Mouse (Mus musculus) left cerebral cortex, adult 8-10 months (tissue): Measurements from ENCODE around the gene Ezh1. TPM values are rescaled to one million over a fixed set of nuclear protein-coding genes. Genes with fewer than 3 reads are reported as not detected.
"Not testable (repeated sequence)": the region's sequence is repeated elsewhere in the genome, so short reads cannot be mapped to it uniquely, and the experiment has no call there.

Experiments
- DNase-seq, 2 experiments: peaks; one replicate each; pipeline ENCODE4 v3.0.0; 2022; ENCODE audit warnings: low spot score in 2 of 2
- total RNA-seq, 4 experiments: library from RNA; stranded (reverse); gene quantifications; 2 replicates each; pipeline ENCODE4 v1.2.4; 2022

Gene Ezh1
- total RNA-seq, 4 experiments from 2014 or later, result 62.4 to 63.9 (median 63.7) TPM

GRCm38 (mm10) chr11:101169301-101170107 is 56.8 kb downstream of the Ezh1 start:
- no peak for DNase-seq

DNA sequence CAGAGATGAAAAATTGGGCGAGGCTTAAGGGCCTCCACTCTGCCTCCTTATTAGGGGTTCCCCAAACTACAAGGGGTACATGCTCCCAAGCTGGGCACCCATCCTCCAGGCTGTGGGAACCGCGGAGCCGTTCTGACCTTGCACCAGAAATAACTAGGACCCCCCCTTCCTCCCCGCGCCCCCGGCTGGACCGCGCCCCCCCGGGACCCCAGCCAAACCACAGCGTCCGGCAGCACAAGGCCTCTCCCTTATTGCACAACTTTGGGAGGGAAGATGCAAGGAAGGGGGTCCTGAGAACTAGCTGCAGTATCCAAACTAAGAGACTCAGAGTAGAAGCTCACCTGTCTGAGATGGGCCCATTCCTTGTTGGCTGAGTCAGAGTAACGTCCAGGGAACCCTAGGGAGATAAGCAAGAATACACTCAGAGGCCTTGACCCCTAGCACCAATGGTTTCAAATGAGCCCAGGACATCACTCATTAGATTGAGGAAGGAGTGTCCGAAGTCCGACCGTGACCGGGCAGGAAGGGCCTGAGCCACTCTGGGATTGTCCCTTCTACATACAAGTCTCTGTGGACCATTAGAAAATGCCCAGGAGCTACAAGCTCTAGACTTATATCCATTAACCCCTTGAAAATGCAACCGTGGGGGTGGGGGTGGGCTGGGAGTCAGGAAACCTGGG is 57.8 kb downstream of the Ezh1 start:
- no peak for DNase-seq

- DNase-seq, result peak in 1 of 2 experiments; percentile 9
These were observed 58.3 kb downstream of the Ezh1 start for GRCm38 (mm10) chr11:101167963-101168300.

GRCm38 (mm10) chr11:101167211-101167962 is 58.9 kb downstream of the Ezh1 start:
- DNase-seq, result peak in 1 of 2 experiments; percentile 10

GRCm38 (mm10) chr11:101166357-101166756 is 59.9 kb downstream of the Ezh1 start:
- peak in 1 of 2 experiments; percentile 6 for DNase-seq

- no peak for DNase-seq
These were observed 61.3 kb downstream of the Ezh1 start for GRCm38 (mm10) chr11:101164677-101165580.

DNA sequence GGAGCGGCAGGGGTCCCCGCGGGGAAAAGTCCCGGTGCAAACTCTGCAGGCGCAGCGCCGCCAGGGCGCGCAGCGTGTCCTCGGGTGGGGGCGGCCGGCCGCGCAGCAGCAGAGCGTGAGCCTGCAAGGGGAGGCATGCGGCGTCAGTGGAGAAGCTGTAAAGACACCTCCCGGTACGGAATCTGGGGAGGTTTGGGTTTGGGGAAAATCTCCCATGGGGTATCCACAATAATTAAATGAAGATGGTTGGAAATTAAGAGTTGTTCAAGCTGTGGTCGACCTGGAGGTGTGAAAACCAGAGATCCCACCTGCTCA is 62.0 kb downstream of the Ezh1 start:
- DNase-seq, result no peak

DNA sequence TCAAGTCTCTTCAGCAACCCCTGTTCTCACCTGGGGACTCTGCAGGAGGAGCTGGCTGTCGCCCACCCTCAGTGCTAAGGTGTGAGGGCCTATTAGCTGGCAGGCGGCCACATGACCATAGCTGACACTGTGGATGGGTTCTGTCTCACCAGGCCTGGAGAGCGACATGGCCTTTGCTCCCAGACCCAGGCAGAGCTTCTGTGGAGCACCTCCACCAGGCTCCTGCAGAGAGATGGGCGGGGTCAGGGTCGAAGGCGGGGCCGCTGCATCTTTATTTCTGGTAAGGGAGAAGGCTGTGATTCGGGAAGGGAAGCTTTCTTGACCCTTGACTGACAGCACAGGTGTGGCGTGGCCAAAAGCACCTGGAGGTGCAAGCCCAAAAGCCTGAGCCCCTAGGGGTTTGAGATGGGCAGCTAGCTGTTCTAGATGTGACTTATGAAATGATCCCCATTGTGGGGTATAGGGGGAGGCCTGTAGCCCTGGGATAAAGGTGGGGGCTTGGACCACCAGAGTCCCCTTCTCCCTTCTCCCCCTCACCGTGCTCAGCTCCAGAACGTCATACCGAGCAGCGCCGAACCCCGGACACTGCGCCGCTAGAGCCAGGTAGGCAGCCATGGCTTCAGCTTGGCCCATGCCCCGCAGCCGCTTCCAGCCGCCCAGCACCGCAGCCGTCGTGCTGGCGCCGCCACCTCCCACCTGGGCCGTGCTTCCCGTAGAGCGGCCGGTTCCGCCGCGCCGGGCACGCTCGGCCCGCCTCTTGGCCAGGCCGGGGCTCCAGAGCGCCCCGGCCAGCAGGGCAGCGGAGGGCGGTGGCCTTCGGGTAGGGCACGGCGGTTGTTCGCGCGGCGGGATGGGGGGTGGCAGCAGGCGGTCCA is 62.5 kb downstream of the Ezh1 start:
- peak in 1 of 2 experiments; percentile 6 for DNase-seq

DNA sequence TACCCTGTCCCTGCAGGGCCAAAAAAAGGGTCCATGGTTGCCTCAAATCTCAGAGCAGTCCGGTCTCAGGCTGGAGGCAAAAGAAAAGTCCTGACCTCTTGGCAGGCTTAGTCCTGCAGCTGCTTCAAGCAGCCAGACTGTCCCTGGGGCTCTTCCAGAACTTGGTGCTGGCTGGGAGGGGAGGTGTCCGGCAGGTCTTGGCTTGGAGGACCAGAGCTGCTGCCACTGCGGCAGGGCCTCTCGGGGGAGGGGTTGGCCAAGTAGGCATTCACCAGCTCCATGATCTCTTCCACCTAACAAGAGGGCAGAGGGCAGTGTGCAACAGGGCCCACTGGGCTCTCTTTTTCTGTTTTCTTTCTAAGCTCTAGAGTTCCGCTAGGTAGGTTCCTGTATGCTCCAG is 63.5 kb downstream of the Ezh1 start:
- DNase-seq, result no peak

GRCm38 (mm10) chr11:101162301-101162700 is 64.0 kb downstream of the Ezh1 start:
- DNase-seq, result no peak

DNA sequence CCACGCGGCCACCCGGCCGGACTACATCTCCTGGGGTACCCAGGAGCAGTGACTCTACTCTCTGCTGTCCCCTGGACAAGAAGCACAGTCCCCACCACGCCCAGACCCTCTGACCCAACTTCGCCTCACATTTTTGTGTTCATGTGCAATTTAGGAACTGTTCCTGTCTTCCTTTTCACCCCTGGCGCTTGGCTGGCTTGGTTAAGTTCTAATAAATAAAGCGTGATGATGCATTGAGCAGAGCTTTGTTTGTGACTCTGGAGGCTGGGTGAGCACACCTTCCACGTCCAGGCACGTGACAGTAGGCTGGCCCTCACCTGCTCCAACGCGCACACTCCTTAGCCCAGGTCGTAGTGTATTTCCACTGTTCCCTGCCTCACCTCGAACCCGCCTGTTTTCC is 64.7 kb downstream of the Ezh1 start:
- no peak for DNase-seq

- not testable (repeated sequence) for DNase-seq
These were observed 65.2 kb downstream of the Ezh1 start for GRCm38 (mm10) chr11:101160981-101161505.

GRCm38 (mm10) chr11:101160151-101160550 is 66.1 kb downstream of the Ezh1 start:
- not testable (repeated sequence) for DNase-seq

DNA sequence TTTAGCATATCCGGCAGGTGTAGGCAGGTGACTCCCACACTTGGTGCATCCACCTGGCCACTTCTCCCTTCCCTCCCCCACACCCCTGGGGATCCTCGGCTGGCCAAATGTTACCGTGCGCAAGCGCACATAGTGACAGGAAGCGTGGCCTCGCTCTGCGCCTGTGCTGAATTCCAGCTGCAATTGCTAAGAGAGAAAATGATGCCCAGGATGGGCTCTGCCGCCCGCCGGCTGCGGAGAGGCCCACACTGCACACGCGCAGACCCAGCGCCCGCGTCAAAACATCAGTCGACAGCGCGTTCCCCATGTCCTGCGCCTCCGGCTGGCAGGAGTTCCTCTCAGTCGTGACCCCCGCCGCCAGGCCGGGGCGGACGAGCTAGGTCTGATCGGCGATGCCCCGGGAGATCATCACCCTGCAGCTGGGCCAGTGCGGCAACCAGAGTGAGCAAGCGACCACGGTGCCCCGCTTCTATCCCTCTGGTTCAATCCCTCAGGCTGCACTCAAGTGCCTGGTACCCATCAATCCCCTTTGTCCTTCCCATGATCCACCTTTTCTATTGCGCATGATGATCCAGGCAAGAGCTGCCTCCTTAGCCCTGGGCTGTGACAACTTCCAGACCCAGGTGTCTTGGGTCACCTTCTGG is 70.4 kb downstream of the Ezh1 start, which contains the start of gene Tubg2:
Gene Tubg2, plus strand, starts transcription at position 180 of the 644 bp plus-strand sequence.
- peak; percentile 58 to 83 for DNase-seq

DNA sequence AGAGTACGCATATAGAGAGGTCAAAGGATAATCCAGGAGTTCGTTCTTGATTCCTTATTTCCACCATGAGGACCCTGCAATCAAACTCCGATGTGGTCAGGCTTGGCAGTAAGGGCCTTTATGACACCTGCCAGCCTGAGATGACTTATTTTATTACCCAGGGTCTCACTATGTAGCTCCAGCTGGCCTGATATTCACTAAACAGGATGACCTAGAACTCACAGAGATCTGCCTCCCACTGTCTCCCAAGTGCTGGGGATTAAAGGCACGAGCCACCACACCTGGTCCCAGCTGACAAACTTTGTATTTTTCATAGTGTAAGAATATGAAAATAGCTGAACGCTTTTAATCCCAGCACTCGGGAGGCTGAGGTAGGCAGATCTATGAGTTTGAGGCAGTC is 71.1 kb downstream of the Ezh1 start:
- DNase-seq, result no peak

DNA sequence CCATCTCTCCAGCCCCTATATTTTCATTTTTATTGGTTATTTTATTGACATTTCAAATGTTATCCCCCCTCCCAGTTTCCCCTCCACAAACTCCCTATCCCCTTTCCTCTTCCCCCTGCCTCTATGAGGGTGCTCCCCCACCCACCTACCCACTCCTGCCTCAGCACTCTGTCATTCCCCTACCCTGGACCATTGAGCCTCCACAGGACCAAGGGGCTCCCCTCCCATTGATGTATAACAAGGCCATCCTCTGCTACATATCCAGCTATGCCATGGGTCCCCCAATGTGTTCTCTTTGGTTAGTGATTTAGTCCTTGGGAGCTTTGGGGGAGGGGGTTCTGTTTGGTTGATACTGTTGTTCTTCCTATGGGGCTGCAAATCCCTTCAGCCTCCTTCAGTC is 71.6 kb downstream of the Ezh1 start:
- DNase-seq, result no peak

GRCm38 (mm10) chr11:101152825-101153224 is 73.4 kb downstream of the Ezh1 start:
- no peak for DNase-seq

DNA sequence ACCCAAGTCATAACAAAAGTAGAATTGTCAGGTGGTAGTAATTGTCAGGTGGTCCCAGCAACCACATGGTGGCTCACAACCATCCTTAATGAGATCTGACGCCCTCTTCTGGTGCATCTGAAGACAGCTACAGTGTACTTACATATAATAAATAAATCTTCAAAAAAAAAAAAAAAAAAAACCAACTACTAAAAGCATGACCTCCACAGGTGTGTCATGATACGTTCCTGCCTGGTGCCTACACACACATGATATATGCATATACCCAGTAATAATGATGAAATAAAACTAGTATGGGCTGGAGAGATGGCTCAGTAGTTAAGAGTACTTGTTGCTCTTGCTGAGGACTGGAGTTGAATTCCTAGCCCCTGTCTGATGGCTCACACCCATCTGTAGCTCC is 75.2 kb downstream of the Ezh1 start:
- no peak for DNase-seq
